Mouse (Mus musculus): Measurements from ENCODE around the gene Crim1.

- no peak for TF ChIP-seq USF1 (IDR thresholded peaks at IDR 0.05; ENCODE audit: low read depth)
- no peak for TF ChIP-seq CTCF (IDR thresholded peaks at IDR 0.05; ENCODE audit: control insufficient read depth, insufficient read depth, insufficient read length)
- TF ChIP-seq MAX (IDR thresholded peaks at IDR 0.05) = no peak
- no peak for TF ChIP-seq FOSL1 (IDR thresholded peaks at IDR 0.05; ENCODE audit: insufficient read depth, low read length, poor library complexity, severe bottlenecking)
- no peak for TF ChIP-seq MYOG (IDR thresholded peaks at IDR 0.05; ENCODE audit: control insufficient read depth, extremely low read depth, insufficient read length)
- no peak for TF ChIP-seq CEBPB (IDR thresholded peaks at IDR 0.05; ENCODE audit: low read depth)
- TF ChIP-seq MYOD1 (IDR thresholded peaks at IDR 0.05; ENCODE audit: control insufficient read depth, insufficient read length, low read depth) = no peak
Measured at GRCm38 (mm10) chr17:78321216-78321835, 121.3 kb downstream of the Crim1 start.

All from C2C12 (cell line).